ENCODE assay signal across 16 mouse cellular contexts in the genomic region with DNA sequence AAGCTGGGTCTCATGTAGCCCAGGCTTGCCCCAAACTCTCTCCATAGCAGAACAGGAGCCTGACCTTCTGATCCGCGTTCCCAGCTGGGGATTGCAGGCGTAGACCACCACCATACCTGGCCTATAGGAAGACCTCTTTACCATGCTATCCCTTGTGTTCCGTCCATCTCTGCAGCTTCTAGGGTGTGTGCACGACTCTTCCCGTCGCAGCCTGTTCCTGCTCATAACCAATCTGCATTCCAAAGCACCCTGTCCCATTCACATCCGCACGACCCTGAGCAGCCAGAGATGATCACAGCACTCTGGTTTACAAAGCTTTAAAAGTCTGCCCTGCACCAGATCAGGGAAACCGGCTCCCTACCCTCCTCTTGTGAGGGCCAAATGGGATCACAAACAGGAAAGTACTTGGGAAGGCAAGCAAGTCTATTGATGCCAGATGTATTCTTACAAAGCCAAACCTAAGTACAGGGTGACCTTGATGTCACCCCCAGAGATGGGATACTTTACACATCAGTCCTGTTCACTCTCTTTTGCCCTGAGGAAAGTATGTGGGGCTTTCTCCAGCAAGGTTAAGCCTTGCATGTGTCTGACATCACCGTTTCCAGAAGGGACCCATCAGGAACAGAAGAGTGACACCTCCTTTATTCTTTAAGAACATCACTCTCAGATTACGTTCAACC. TPM values are rescaled to one million over a fixed set of nuclear protein-coding genes. Genes with fewer than 3 reads are reported as not detected.
DNase-seq lines count a peak whose midpoint lies in the region; ATAC-seq and TF ChIP-seq lines count a peak whose summit lies in the region.
"Had no signal": no experiment of that assay in that cellular context is flagged by ENCODE, and none has a peak within 500 bp of the region (broad histone marks: within the 10 kb centered on the region; RNA-seq: fewer than 3 reads in every experiment).

No protein-coding gene starts in this region.

- H3K79me2 ChIP-seq in heart, adult 2 months (replicated peaks; ENCODE audit: control insufficient read depth, insufficient read depth, low read length): no peaks in the 10 kb centered on the region

- H3K4me3 ChIP-seq in heart, embryonic 12.5 days: no peak overlapping the region
- no peak overlapping the region for H3K4me3 ChIP-seq in heart, adult 2 months
- peak overlapping the region; percentile 30 for H3K4me3 ChIP-seq in E14TG2a.4 (replicated peaks; ENCODE audit: low read length)
- H3K4me3 ChIP-seq in limb, embryonic 11.5 days (ENCODE audit: low read depth, low read length): no peak overlapping the region
- H3K4me3 ChIP-seq in midbrain, embryonic 13.5 days (replicated peaks): no peak overlapping the region
- H3K4me3 ChIP-seq: layer of hippocampus, adult 2 months; left cerebral cortex, adult 2 months; liver, embryonic 13.5 days; midbrain, embryonic 15.5 days had no signal

- 0 out of 2 replicates have a peak, but pooled peaks have one; percentile 18 for ATAC-seq in heart, embryonic 12.5 days (ENCODE audit: insufficient number of reproducible peaks, low FRiP score)
- ATAC-seq in limb, embryonic 11.5 days (ENCODE audit: insufficient number of reproducible peaks, low FRiP score, low TSS enrichment, low read depth): peak; percentile 63; the same call in 1 of the 2 replicates
- no peak for ATAC-seq in midbrain, embryonic 13.5 days
- ATAC-seq: midbrain, embryonic 15.5 days had no signal

- no peak for DNase-seq in heart, adult 2 months
- DNase-seq in embryo, embryonic 11 days: peak; percentile 50
- DNase-seq in limb, embryonic 11.5 days (ENCODE audit: low spot score): no peak
- DNase-seq in frontal cortex, postnatal 14 days (ENCODE audit: low spot score in 2 of 2): no peak
- no peak for DNase-seq in lung, postnatal 10 days
- DNase-seq: cerebellum, adult 9-10 months; liver, embryonic 13.5 days; lung, postnatal 4 days; retina, postnatal 1 day; spleen, adult 18-20 months had no signal

- no peak overlapping the region for H3K9ac ChIP-seq in heart, embryonic 12.5 days
- H3K9ac ChIP-seq in heart, adult 2 months (ENCODE audit: low read depth, low read length): no peak overlapping the region
- H3K9ac ChIP-seq in limb, embryonic 11.5 days (ENCODE audit: low read length): no peak overlapping the region
- no peak overlapping the region for H3K9ac ChIP-seq in midbrain, embryonic 13.5 days (replicated peaks)
- H3K9ac ChIP-seq: liver, embryonic 13.5 days; midbrain, embryonic 15.5 days had no signal

- no peak for TF ChIP-seq EP300 in heart, adult 2 months (IDR thresholded peaks at IDR 0.05; ENCODE audit: insufficient read depth, low read depth, low read length)

- H3K9me3 ChIP-seq in heart, embryonic 12.5 days (replicated peaks): no peaks in the 10 kb centered on the region
- no peaks in the 10 kb centered on the region for H3K9me3 ChIP-seq in E14TG2a.4 (ENCODE audit: low read length)
- H3K9me3 ChIP-seq in limb, embryonic 11.5 days (ENCODE audit: control insufficient read depth, low read length): no peaks in the 10 kb centered on the region
- H3K9me3 ChIP-seq in midbrain, embryonic 13.5 days: no peaks in the 10 kb centered on the region
- H3K9me3 ChIP-seq: liver, embryonic 13.5 days; midbrain, embryonic 15.5 days had no signal

- H3K27me3 ChIP-seq in heart, embryonic 12.5 days (replicated peaks): no peaks in the 10 kb centered on the region
- no peaks in the 10 kb centered on the region for H3K27me3 ChIP-seq in heart, adult 2 months (ENCODE audit: control insufficient read depth, insufficient read depth, low read length)
- H3K27me3 ChIP-seq in E14TG2a.4 (ENCODE audit: insufficient read depth, low read length): no peaks in the 10 kb centered on the region
- H3K27me3 ChIP-seq in limb, embryonic 11.5 days (ENCODE audit: control insufficient read depth, insufficient read depth, low read length): no peaks in the 10 kb centered on the region
- H3K27me3 ChIP-seq in midbrain, embryonic 13.5 days: no peaks in the 10 kb centered on the region
- H3K27me3 ChIP-seq: midbrain, embryonic 15.5 days had no signal

- TF ChIP-seq POLR2A in heart, adult 2 months (IDR thresholded peaks at IDR 0.05; ENCODE audit: insufficient read depth, low read depth, low read length): no peak

- no peak overlapping the region for H3K27ac ChIP-seq in heart, embryonic 12.5 days (ENCODE audit: poor library complexity, severe bottlenecking)
- no peak overlapping the region for H3K27ac ChIP-seq in heart, adult 2 months
- no peak overlapping the region; the same call in 1 of the 2 replicates for H3K27ac ChIP-seq in limb, embryonic 11.5 days (replicated peaks; ENCODE audit: low read depth, low read length)
- no peak overlapping the region for H3K27ac ChIP-seq in midbrain, embryonic 13.5 days
- H3K27ac ChIP-seq: layer of hippocampus, adult 2 months; left cerebral cortex, adult 2 months; liver, embryonic 13.5 days; midbrain, embryonic 15.5 days had no signal

- intact Hi-C loops in heart, adult 2 months (cut with DNase I): no loop called here

- no peak for TF ChIP-seq CTCF in heart, adult 2 months (IDR thresholded peaks at IDR 0.05)
- TF ChIP-seq CTCF in E14TG2a.4 (conservative IDR thresholded peaks at IDR 0.05; ENCODE audit: low read length): no peak

- 72% methylated on average over 12 of the region's 12 CpGs for WGBS in heart, embryonic 12.5 days
- WGBS in heart, adult 2 months: 81% methylated on average over 12 of the region's 12 CpGs
- WGBS in limb, embryonic 11.5 days: 44% methylated on average over 12 of the region's 12 CpGs
- WGBS in midbrain, embryonic 13.5 days: 77% methylated on average over 12 of the region's 12 CpGs

- peaks cover 23% of the 10 kb centered on the region for H3K4me1 ChIP-seq in heart, embryonic 12.5 days (replicated peaks)
- H3K4me1 ChIP-seq in heart, adult 2 months (ENCODE audit: control insufficient read depth, insufficient read depth, low read length): peaks cover 1% of the 10 kb centered on the region; the same call in 1 of the 2 replicates
- H3K4me1 ChIP-seq in E14TG2a.4 (replicated peaks; ENCODE audit: low read depth, low read length): peaks cover 73% of the 10 kb centered on the region
- peaks cover 7% of the 10 kb centered on the region for H3K4me1 ChIP-seq in limb, embryonic 11.5 days (ENCODE audit: control insufficient read depth, insufficient read depth, low read length)
- no peaks in the 10 kb centered on the region for H3K4me1 ChIP-seq in midbrain, embryonic 13.5 days (replicated peaks)
- H3K4me1 ChIP-seq: midbrain, embryonic 15.5 days had no signal

- H3K36me3 ChIP-seq in heart, embryonic 12.5 days: no peaks in the 10 kb centered on the region
- H3K36me3 ChIP-seq in heart, adult 2 months (ENCODE audit: control insufficient read depth, insufficient read depth, low read length): no peaks in the 10 kb centered on the region
- no peaks in the 10 kb centered on the region for H3K36me3 ChIP-seq in E14TG2a.4 (ENCODE audit: insufficient read depth, low read length)
- no peaks in the 10 kb centered on the region for H3K36me3 ChIP-seq in limb, embryonic 11.5 days (ENCODE audit: control insufficient read depth, insufficient read depth, low read length)
- H3K36me3 ChIP-seq in midbrain, embryonic 13.5 days: no peaks in the 10 kb centered on the region
- H3K36me3 ChIP-seq: liver, embryonic 13.5 days; midbrain, embryonic 15.5 days had no signal

- H3K4me2 ChIP-seq in heart, embryonic 12.5 days: no peak overlapping the region
- H3K4me2 ChIP-seq in limb, embryonic 11.5 days (ENCODE audit: low read depth, severe bottlenecking): no peak overlapping the region
- H3K4me2 ChIP-seq in midbrain, embryonic 13.5 days (replicated peaks): no peak overlapping the region
- H3K4me2 ChIP-seq: liver, embryonic 13.5 days; midbrain, embryonic 15.5 days had no signal

RNA-seq across cellular contexts. Expression of a gene that starts 24.4 kb away (rescaled TPM):
- 191 TPM in 2 replicates for polyA plus RNA-seq in heart, embryonic 12.5 days (2016; fragmentation: Nextera tagmentation; extraction: Ambion mirVana)
- total RNA-seq in heart, adult 2 months (2021): 10 to 100 TPM; 59.8 to 70.1 TPM
- polyA plus RNA-seq in heart, adult 2 months (2012; rRNA removed): 49.8 and 71.9 TPM in 2 replicates
- polyA plus RNA-seq in limb, embryonic 11.5 days (2014; fragmentation: Nextera tagmentation; extraction: Ambion mirVana): 166 and 173 TPM in 2 replicates
- polyA plus RNA-seq in midbrain, embryonic 13.5 days (2015; fragmentation: Nextera tagmentation; extraction: Ambion mirVana): 121 and 129 TPM in 2 replicates
